Mouse (Mus musculus): ENCODE results near the gene Gm8127. TPM values are rescaled to one million over a fixed set of nuclear protein-coding genes. Genes with fewer than 3 reads are reported as not detected.
"Not testable (repeated sequence)": the region's sequence is repeated elsewhere in the genome, so short reads cannot be mapped to it uniquely, and the experiment has no call there.

The Gm8127 gene
- polyA plus RNA-seq, 1 experiment = not detected

GRCm38 (mm10) chr14:43268521-43269084 lies 25.0 kb downstream of the Gm8127 start:
- not testable (repeated sequence) for H3K27ac ChIP-seq (ENCODE audit: insufficient read depth, low read depth, low read length); H3K4me3 ChIP-seq (ENCODE audit: low read depth, low read length); H3K4me1 ChIP-seq (ENCODE audit: control insufficient read depth, insufficient read depth, insufficient read length, low read length); H3K36me3 ChIP-seq (ENCODE audit: control insufficient read depth, insufficient read depth, low read length); H3K27me3 ChIP-seq (ENCODE audit: control insufficient read depth, insufficient read depth, low read length)
- 19% methylated on average over 2 of the region's 2 CpGs for WGBS

GRCm38 (mm10) chr14:43263421-43263820 lies 30.2 kb downstream of the Gm8127 start:
- 87% methylated on average over 3 of the region's 3 CpGs for WGBS
- not testable (repeated sequence) for H3K4me3 ChIP-seq (ENCODE audit: low read depth, low read length); H3K4me1 ChIP-seq (ENCODE audit: control insufficient read depth, insufficient read depth, insufficient read length, low read length); H3K36me3 ChIP-seq (ENCODE audit: control insufficient read depth, insufficient read depth, low read length); H3K27ac ChIP-seq (ENCODE audit: insufficient read depth, low read depth, low read length); H3K27me3 ChIP-seq (ENCODE audit: control insufficient read depth, insufficient read depth, low read length)

- H3K4me1 ChIP-seq (ENCODE audit: control insufficient read depth, insufficient read depth, insufficient read length, low read length); H3K27ac ChIP-seq (ENCODE audit: insufficient read depth, low read depth, low read length); H3K4me3 ChIP-seq (ENCODE audit: low read depth, low read length); H3K36me3 ChIP-seq (ENCODE audit: control insufficient read depth, insufficient read depth, low read length); H3K27me3 ChIP-seq (ENCODE audit: control insufficient read depth, insufficient read depth, low read length): not testable (repeated sequence)
- 94% methylated on average over 3 of the region's 4 CpGs for WGBS
Observed at GRCm38 (mm10) chr14:43258349-43258748, 35.3 kb downstream of the Gm8127 start, which contains the start of gene Gm8126. Gene Gm8126 (plus strand): TSS chr14:43258649.

GRCm38 (mm10) chr14:43256511-43256910 lies 37.1 kb downstream of the Gm8127 start:
- H3K4me1 ChIP-seq (ENCODE audit: control insufficient read depth, insufficient read depth, insufficient read length, low read length); H3K36me3 ChIP-seq (ENCODE audit: control insufficient read depth, insufficient read depth, low read length); H3K4me3 ChIP-seq (ENCODE audit: low read depth, low read length); H3K27me3 ChIP-seq (ENCODE audit: control insufficient read depth, insufficient read depth, low read length); H3K27ac ChIP-seq (ENCODE audit: insufficient read depth, low read depth, low read length): not testable (repeated sequence)
- WGBS = 68% methylated on average over 1 of the region's 1 CpGs

GRCm38 (mm10) chr14:43250549-43251253 lies 42.9 kb downstream of the Gm8127 start:
- H3K36me3 ChIP-seq (ENCODE audit: control insufficient read depth, insufficient read depth, low read length); H3K4me3 ChIP-seq (ENCODE audit: low read depth, low read length); H3K27ac ChIP-seq (ENCODE audit: insufficient read depth, low read depth, low read length); H3K4me1 ChIP-seq (ENCODE audit: control insufficient read depth, insufficient read depth, insufficient read length, low read length); H3K27me3 ChIP-seq (ENCODE audit: control insufficient read depth, insufficient read depth, low read length): not testable (repeated sequence)
- WGBS = 33% methylated on average over 5 of the region's 6 CpGs

- not testable (repeated sequence) for H3K36me3 ChIP-seq (ENCODE audit: control insufficient read depth, insufficient read depth, low read length); H3K4me1 ChIP-seq (ENCODE audit: control insufficient read depth, insufficient read depth, insufficient read length, low read length); H3K27ac ChIP-seq (ENCODE audit: insufficient read depth, low read depth, low read length); H3K4me3 ChIP-seq (ENCODE audit: low read depth, low read length); H3K27me3 ChIP-seq (ENCODE audit: control insufficient read depth, insufficient read depth, low read length)
- WGBS = 39% methylated on average over 10 of the region's 12 CpGs
Observed at GRCm38 (mm10) chr14:43249611-43250170, 43.9 kb downstream of the Gm8127 start.

Other genes with a start within 250 kb of the Gm8127 start
- gene Gm8094, start 217.2 kb downstream of the Gm8127 start, polyA plus RNA-seq (2012; rRNA removed) = not detected in 2 replicates
- gene Gm8104, start 193.2 kb downstream of the Gm8127 start, polyA plus RNA-seq (2012; rRNA removed) = not detected in 2 replicates
- not detected in 2 replicates for gene Gm7233, start 114.0 kb downstream of the Gm8127 start, polyA plus RNA-seq (2012; rRNA removed)
- gene Gm8122, start 58.5 kb downstream of the Gm8127 start, polyA plus RNA-seq (2012; rRNA removed) = not detected in 2 replicates
- gene Gm8126, start 35.2 kb downstream of the Gm8127 start, polyA plus RNA-seq (2012; rRNA removed) = not detected in 2 replicates
- not detected in 2 replicates for gene Gm9732, start 18.8 kb downstream of the Gm8127 start, polyA plus RNA-seq (2012; rRNA removed)
- gene 1700001F09Rik, start 54.0 kb upstream of the Gm8127 start, polyA plus RNA-seq (2012; rRNA removed) = not detected in 2 replicates
- not detected in 2 replicates for gene Gm8138, start 122.5 kb upstream of the Gm8127 start, polyA plus RNA-seq (2012; rRNA removed)
- not detected in 2 replicates for gene Gm5799, start 249.7 kb upstream of the Gm8127 start, polyA plus RNA-seq (2012; rRNA removed)